In genomic region chr10:17653785-17654184, GRCm38 (mm10) we compare ENCODE assay signal across 21 mouse cellular contexts.
DNase-seq lines count a peak whose midpoint lies in the region; ATAC-seq lines count a peak whose summit lies in the region.
"Had no signal": no experiment of that assay in that cellular context is flagged by ENCODE, and none has a peak within 500 bp of the region (broad histone marks: within the 10 kb centered on the region; RNA-seq: fewer than 3 reads in every experiment).

No protein-coding gene starts in this region.

- no peak overlapping the region for H3K4me2 ChIP-seq in kidney, embryonic 16.5 days (replicated peaks; ENCODE audit: low read depth, low read length)
- H3K4me2 ChIP-seq in liver, embryonic 16.5 days (ENCODE audit: low read depth, low read length): no peak overlapping the region
- no peak overlapping the region for H3K4me2 ChIP-seq in intestine, embryonic 16.5 days (ENCODE audit: low read depth, low read length)
- H3K4me2 ChIP-seq: forebrain, embryonic 15.5 days; heart, embryonic 11.5 days; hindbrain, embryonic 15.5 days; neural tube, embryonic 12.5 days had no signal

- no peak for ATAC-seq in kidney, embryonic 16.5 days (ENCODE audit: low FRiP score, low TSS enrichment)
- ATAC-seq in liver, embryonic 16.5 days (ENCODE audit: low read depth): peak; percentile 39; the same call in 1 of the 2 replicates
- peak; percentile 41; the same call in 1 of the 2 replicates for ATAC-seq in intestine, embryonic 16.5 days
- ATAC-seq: CD4-positive, CD25-positive, alpha-beta regulatory T cell, adult 4 months; forebrain, embryonic 15.5 days had no signal

- DNase-seq in kidney, adult 18-20 months: peak; percentile 19
- no peak for DNase-seq in liver
- no peak for DNase-seq in adipocyte (ENCODE audit: low spot score)
- DNase-seq in forebrain, embryonic 10.5 days (ENCODE audit: extremely low spot score, low spot score): no peak
- DNase-seq: cerebellum, adult 9-10 months; gastrocnemius, postnatal 10 days; heart, adult 11 months; liver, embryonic 13.5 days; lung, postnatal 14 days; midbrain, embryonic 14.5 days; thymus, postnatal 36 days had no signal

- peaks cover 44% of the 10 kb centered on the region for H3K4me1 ChIP-seq in kidney, embryonic 16.5 days (ENCODE audit: insufficient read depth, low read length)
- H3K4me1 ChIP-seq in liver, embryonic 16.5 days (ENCODE audit: control insufficient read depth, low read depth, low read length): peaks cover 5% of the 10 kb centered on the region
- H3K4me1 ChIP-seq in intestine, embryonic 16.5 days (ENCODE audit: control insufficient read depth, insufficient read depth, low read length): peaks cover 12% of the 10 kb centered on the region; the same call in 1 of the 2 replicates
- H3K4me1 ChIP-seq in forebrain, embryonic 10.5 days: peaks cover 48% of the 10 kb centered on the region
- H3K4me1 ChIP-seq: hindbrain, embryonic 15.5 days had no signal

- no peaks in the 10 kb centered on the region for H3K9me3 ChIP-seq in kidney, embryonic 16.5 days (ENCODE audit: low read length)
- H3K9me3 ChIP-seq in liver, embryonic 16.5 days (replicated peaks; ENCODE audit: control insufficient read depth, low read length): no peaks in the 10 kb centered on the region
- no peaks in the 10 kb centered on the region for H3K9me3 ChIP-seq in intestine, embryonic 16.5 days (ENCODE audit: control insufficient read depth, low read length)
- H3K9me3 ChIP-seq in forebrain, embryonic 10.5 days: no peaks in the 10 kb centered on the region
- H3K9me3 ChIP-seq: forebrain, embryonic 15.5 days; hindbrain, embryonic 15.5 days; limb, embryonic 10.5 days; liver, embryonic 13.5 days; megakaryocyte, embryonic 14.5 days; neural tube, embryonic 12.5 days had no signal

- 74% methylated on average over 9 of the region's 9 CpGs for WGBS in kidney, embryonic 16.5 days
- WGBS in liver, embryonic 16.5 days (ENCODE audit: insufficient replicate concordance): 56% methylated on average over 9 of the region's 9 CpGs
- WGBS in intestine, embryonic 16.5 days: 60% methylated on average over 9 of the region's 9 CpGs
- WGBS in forebrain, embryonic 10.5 days: 81% methylated on average over 9 of the region's 9 CpGs

- no peak overlapping the region for H3K27ac ChIP-seq in kidney, embryonic 16.5 days (ENCODE audit: low read length)
- no peak overlapping the region for H3K27ac ChIP-seq in liver, embryonic 16.5 days (ENCODE audit: low read length)
- peak overlapping the region; percentile 82 for H3K27ac ChIP-seq in intestine, embryonic 16.5 days (ENCODE audit: low read length)
- H3K27ac ChIP-seq in forebrain, embryonic 10.5 days: no peak overlapping the region
- H3K27ac ChIP-seq: forebrain, embryonic 15.5 days; hindbrain, embryonic 15.5 days; liver, embryonic 13.5 days; neural tube, embryonic 12.5 days had no signal

- no peaks in the 10 kb centered on the region for H3K27me3 ChIP-seq in kidney, embryonic 16.5 days (ENCODE audit: insufficient read depth, low read length)
- H3K27me3 ChIP-seq in liver, embryonic 16.5 days (ENCODE audit: control insufficient read depth, insufficient read depth, low read depth, low read length): no peaks in the 10 kb centered on the region
- H3K27me3 ChIP-seq in intestine, embryonic 16.5 days (replicated peaks; ENCODE audit: control insufficient read depth, insufficient read depth, low read length): no peaks in the 10 kb centered on the region
- H3K27me3 ChIP-seq in forebrain, embryonic 10.5 days (ENCODE audit: poor library complexity, severe bottlenecking): peaks cover 6% of the 10 kb centered on the region
- H3K27me3 ChIP-seq: forebrain, embryonic 15.5 days; hindbrain, embryonic 15.5 days; liver, embryonic 13.5 days; megakaryocyte, embryonic 14.5 days; neural tube, embryonic 12.5 days had no signal

- no peak overlapping the region for H3K4me3 ChIP-seq in kidney, embryonic 16.5 days (ENCODE audit: low read length)
- no peak overlapping the region for H3K4me3 ChIP-seq in liver, embryonic 16.5 days (ENCODE audit: low read depth, low read length)
- H3K4me3 ChIP-seq in intestine, embryonic 16.5 days (ENCODE audit: low read length): no peak overlapping the region
- no peak overlapping the region for H3K4me3 ChIP-seq in forebrain, embryonic 10.5 days
- H3K4me3 ChIP-seq: forebrain, embryonic 15.5 days; hindbrain, embryonic 15.5 days; limb, embryonic 10.5 days; liver, embryonic 13.5 days; megakaryocyte, embryonic 14.5 days; neural tube, embryonic 12.5 days had no signal

- no peak overlapping the region for H3K9ac ChIP-seq in kidney, embryonic 16.5 days (replicated peaks; ENCODE audit: low read length)
- H3K9ac ChIP-seq in liver, embryonic 16.5 days (ENCODE audit: low read depth, low read length): no peak overlapping the region
- H3K9ac ChIP-seq in intestine, embryonic 16.5 days (ENCODE audit: low read depth, low read length): no peak overlapping the region
- H3K9ac ChIP-seq: forebrain, embryonic 15.5 days; hindbrain, embryonic 15.5 days; liver, embryonic 13.5 days; neural tube, embryonic 12.5 days had no signal

- no peaks in the 10 kb centered on the region for H3K36me3 ChIP-seq in kidney, embryonic 16.5 days (ENCODE audit: insufficient read depth, low read length)
- H3K36me3 ChIP-seq in liver, embryonic 16.5 days (ENCODE audit: control insufficient read depth, insufficient read depth): no peaks in the 10 kb centered on the region
- no peaks in the 10 kb centered on the region for H3K36me3 ChIP-seq in intestine, embryonic 16.5 days (ENCODE audit: control insufficient read depth, insufficient read depth, low read length)
- H3K36me3 ChIP-seq in forebrain, embryonic 10.5 days (replicated peaks): no peaks in the 10 kb centered on the region
- H3K36me3 ChIP-seq: forebrain, embryonic 15.5 days; hindbrain, embryonic 15.5 days; limb, embryonic 10.5 days; liver, embryonic 13.5 days; neural tube, embryonic 12.5 days had no signal
